Mouse (Mus musculus): ENCODE data around the gene Mtmr4.

Mtmr4 gene

GRCm38 (mm10) chr11:87591526-87592353 is at the start of gene Mtmr4:
Gene Mtmr4, plus strand, starts transcription at chr11:87592162.
- DNase-seq (ENCODE audit: low read depth, low spot score) = peak; percentile 100

- DNase-seq (ENCODE audit: low read depth, low spot score) = no peak
Observed at GRCm38 (mm10) chr11:87542285-87542684, 49.7 kb upstream of the Mtmr4 start.

- no peak for DNase-seq (ENCODE audit: low read depth, low spot score)
Observed at GRCm38 (mm10) chr11:87542906-87543305, 49.1 kb upstream of the Mtmr4 start.

- no peak for DNase-seq (ENCODE audit: low read depth, low spot score)
Observed at GRCm38 (mm10) chr11:87553342-87553741, 38.6 kb upstream of the Mtmr4 start.

GRCm38 (mm10) chr11:87554386-87554785 is 37.6 kb upstream of the Mtmr4 start:
- no peak for DNase-seq (ENCODE audit: low read depth, low spot score)

- DNase-seq (ENCODE audit: low read depth, low spot score) = no peak
Observed at GRCm38 (mm10) chr11:87555106-87555703, 36.8 kb upstream of the Mtmr4 start.

GRCm38 (mm10) chr11:87561208-87561607 is 30.8 kb upstream of the Mtmr4 start:
- no peak for DNase-seq (ENCODE audit: low read depth, low spot score)

GRCm38 (mm10) chr11:87566501-87566900 is 25.5 kb upstream of the Mtmr4 start, which contains the start of gene Gm11492:
Gene Gm11492, plus strand, starts transcription at chr11:87566653.
- DNase-seq (ENCODE audit: low read depth, low spot score) = no peak

GRCm38 (mm10) chr11:87568255-87568953 is 23.6 kb upstream of the Mtmr4 start, which contains the start of gene Sept4:
Gene Sept4, plus strand, starts transcription at chr11:87568903.
- no peak for DNase-seq (ENCODE audit: low read depth, low spot score)

- no peak for DNase-seq (ENCODE audit: low read depth, low spot score)
Observed at GRCm38 (mm10) chr11:87570743-87571142, 21.2 kb upstream of the Mtmr4 start.

GRCm38 (mm10) chr11:87571361-87571950 is 20.5 kb upstream of the Mtmr4 start:
- no peak for DNase-seq (ENCODE audit: low read depth, low spot score)

- DNase-seq (ENCODE audit: low read depth, low spot score) = no peak
Observed at GRCm38 (mm10) chr11:87573751-87574150, 18.2 kb upstream of the Mtmr4 start.

- DNase-seq (ENCODE audit: low read depth, low spot score) = no peak
Observed at GRCm38 (mm10) chr11:87574520-87575180, 17.3 kb upstream of the Mtmr4 start.

- no peak for DNase-seq (ENCODE audit: low read depth, low spot score)
Observed at GRCm38 (mm10) chr11:87577601-87578248, 14.2 kb upstream of the Mtmr4 start.

GRCm38 (mm10) chr11:87578249-87578962 is 13.6 kb upstream of the Mtmr4 start:
- DNase-seq (ENCODE audit: low read depth, low spot score) = peak; percentile 59

GRCm38 (mm10) chr11:87578963-87579601 is 12.9 kb upstream of the Mtmr4 start:
- no peak for DNase-seq (ENCODE audit: low read depth, low spot score)

- no peak for DNase-seq (ENCODE audit: low read depth, low spot score)
Observed at GRCm38 (mm10) chr11:87579713-87580112, 12.2 kb upstream of the Mtmr4 start.

GRCm38 (mm10) chr11:87580543-87581085 is 11.3 kb upstream of the Mtmr4 start:
- DNase-seq (ENCODE audit: low read depth, low spot score) = no peak

GRCm38 (mm10) chr11:87581161-87581865 is 10.6 kb upstream of the Mtmr4 start:
- no peak for DNase-seq (ENCODE audit: low read depth, low spot score)
